Mouse (Mus musculus) right cerebral cortex, postnatal 10 days (tissue): ENCODE data around the gene Mcrip1.
"Not testable (repeated sequence)": the region's sequence is repeated elsewhere in the genome, so short reads cannot be mapped to it uniquely, and the experiment has no call there.

Experiments used
- DNase-seq, 2 experiments: peaks; one replicate each; pipeline ENCODE4 v3.0.0; 2021; ENCODE audit warnings: low spot score in 2 of 2

Gene Mcrip1

GRCm38 (mm10) chr11:120549168-120549945, at the start of gene Mcrip1:
Gene Mcrip1 (minus strand): TSS chr11:120549727.
- peak; percentile 95 to 96 for DNase-seq

GRCm38 (mm10) chr11:120598990-120599549, 49.5 kb upstream of the Mcrip1 start:
- peak in 1 of 2 experiments; percentile 36 for DNase-seq

GRCm38 (mm10) chr11:120598283-120598989, 48.9 kb upstream of the Mcrip1 start, which contains the start of the genes Alyref and Anapc11:
Gene Alyref (minus strand): TSS chr11:120598365.
Gene Anapc11 (plus strand): TSS chr11:120598421.
- DNase-seq, result peak; percentile 96

GRCm38 (mm10) chr11:120597240-120598235, 48.0 kb upstream of the Mcrip1 start:
- DNase-seq, result peak in 1 of 2 experiments; percentile 36

GRCm38 (mm10) chr11:120588531-120588930, 39.0 kb upstream of the Mcrip1 start:
- DNase-seq, result no peak

- no peak for DNase-seq
Measured at GRCm38 (mm10) chr11:120583937-120584336, 34.4 kb upstream of the Mcrip1 start.

- DNase-seq, result not testable (repeated sequence)
Measured at GRCm38 (mm10) chr11:120582982-120583293, 33.4 kb upstream of the Mcrip1 start.

- DNase-seq, result peak in 1 of 2 experiments; percentile 36
Measured at GRCm38 (mm10) chr11:120582268-120582981, 32.9 kb upstream of the Mcrip1 start.

GRCm38 (mm10) chr11:120581490-120582267, 32.2 kb upstream of the Mcrip1 start, which contains the start of gene Arhgdia:
Gene Arhgdia (minus strand): TSS chr11:120581624.
- DNase-seq, result peak; percentile 93

- peak; percentile 43 to 55 for DNase-seq
Measured at GRCm38 (mm10) chr11:120580871-120581331, 31.4 kb upstream of the Mcrip1 start.

GRCm38 (mm10) chr11:120580190-120580589, 30.7 kb upstream of the Mcrip1 start:
- peak; percentile 34 to 62 for DNase-seq

- DNase-seq, result peak; percentile 73 to 79
Measured at GRCm38 (mm10) chr11:120579316-120580107, 30.0 kb upstream of the Mcrip1 start.

- DNase-seq, result peak; percentile 36 to 55
Measured at GRCm38 (mm10) chr11:120578694-120579243, 29.2 kb upstream of the Mcrip1 start.

GRCm38 (mm10) chr11:120578024-120578693, 28.6 kb upstream of the Mcrip1 start:
- peak in 1 of 2 experiments; percentile 39 for DNase-seq

GRCm38 (mm10) chr11:120577211-120578023, 27.9 kb upstream of the Mcrip1 start:
- peak; percentile 41 to 56 for DNase-seq

- no peak for DNase-seq
Measured at GRCm38 (mm10) chr11:120576365-120576981, 26.9 kb upstream of the Mcrip1 start.

GRCm38 (mm10) chr11:120575940-120576339, 26.4 kb upstream of the Mcrip1 start:
- DNase-seq, result no peak
